Mouse (Mus musculus): ENCODE results near the gene Smoc1. TPM values are rescaled to one million over a fixed set of nuclear protein-coding genes. Genes with fewer than 3 reads are reported as not detected.

Gene Smoc1
- polyA plus RNA-seq, 1 experiment from 2014 or later: 15.5 TPM

DNA sequence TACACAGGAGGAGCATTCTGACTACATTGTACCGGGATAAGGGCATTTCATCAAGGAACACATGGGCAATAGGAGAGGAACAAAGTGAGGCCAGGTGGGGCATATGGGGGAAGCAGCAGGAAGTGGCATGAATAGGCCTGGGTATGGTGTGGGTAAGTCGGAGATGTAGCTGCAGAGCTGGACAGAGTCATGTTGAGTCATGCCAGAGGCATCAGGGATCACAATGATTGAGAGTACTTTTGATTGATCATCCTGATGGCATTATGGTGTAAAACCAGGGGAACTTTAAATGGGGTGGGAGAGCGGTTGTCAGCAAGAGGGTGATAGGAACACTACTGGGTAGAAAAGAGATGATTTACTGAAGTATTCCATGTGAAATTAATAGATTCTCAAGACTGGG is 146.4 kb downstream of the Smoc1 start:
- DNase-seq: no peak
- WGBS (ENCODE audit: insufficient replicate concordance): 61% methylated on average over 3 of the region's 3 CpGs
- H3K4me1 ChIP-seq (ENCODE audit: insufficient read depth): no peaks in the 10 kb centered on the region

GRCm38 (mm10) chr12:81173893-81174292 is 147.3 kb downstream of the Smoc1 start:
- H3K4me2 ChIP-seq (ENCODE audit: low read depth, low read length): no peak overlapping the region
- H3K36me3 ChIP-seq (replicated peaks; ENCODE audit: insufficient read depth, low read length): 0 out of 2 replicates have a peak, but pooled peaks cover 3% of the 10 kb centered on the region
- WGBS (ENCODE audit: insufficient replicate concordance): 78% methylated on average over 4 of the region's 4 CpGs
- ATAC-seq (no peak), DNase-seq (no peak)
- TF ChIP-seq CTCF (IDR thresholded peaks at IDR 0.05; ENCODE audit: low read depth): no peak
- TF ChIP-seq EP300 (IDR thresholded peaks at IDR 0.05; ENCODE audit: low read depth): no peak
- H3K4me3 ChIP-seq (ENCODE audit: low read depth, low read length): no peak overlapping the region
- H3K9ac ChIP-seq (replicated peaks): no peak overlapping the region
- no peaks in the 10 kb centered on the region for H3K4me1 ChIP-seq (ENCODE audit: insufficient read depth)
- H3K9me3 ChIP-seq (ENCODE audit: low read length): no peaks in the 10 kb centered on the region
- no peak overlapping the region for H3K27ac ChIP-seq (ENCODE audit: low read depth)
- H3K27me3 ChIP-seq (ENCODE audit: insufficient read depth, low read length): no peaks in the 10 kb centered on the region

More for the DNA sequence above, 146.4 kb downstream of the Smoc1 start:
- Histone ChIP-seq H3K4me3 (ENCODE audit: low read depth, low read length) (no peak overlapping the region), H3K36me3 (replicated peaks; ENCODE audit: insufficient read depth, low read length) (0 out of 2 replicates have a peak, but pooled peaks cover 3% of the 10 kb centered on the region), H3K9me3 (ENCODE audit: low read length) (no peaks in the 10 kb centered on the region), H3K9ac (replicated peaks) (no peak overlapping the region), H3K27ac (ENCODE audit: low read depth) (no peak overlapping the region), H3K27me3 (ENCODE audit: insufficient read depth, low read length) (no peaks in the 10 kb centered on the region), H3K4me2 (ENCODE audit: low read depth, low read length) (no peak overlapping the region)
- ATAC-seq: no peak
- TF ChIP-seq EP300 (IDR thresholded peaks at IDR 0.05; ENCODE audit: low read depth) (no peak), CTCF (IDR thresholded peaks at IDR 0.05; ENCODE audit: low read depth) (no peak)

DNA sequence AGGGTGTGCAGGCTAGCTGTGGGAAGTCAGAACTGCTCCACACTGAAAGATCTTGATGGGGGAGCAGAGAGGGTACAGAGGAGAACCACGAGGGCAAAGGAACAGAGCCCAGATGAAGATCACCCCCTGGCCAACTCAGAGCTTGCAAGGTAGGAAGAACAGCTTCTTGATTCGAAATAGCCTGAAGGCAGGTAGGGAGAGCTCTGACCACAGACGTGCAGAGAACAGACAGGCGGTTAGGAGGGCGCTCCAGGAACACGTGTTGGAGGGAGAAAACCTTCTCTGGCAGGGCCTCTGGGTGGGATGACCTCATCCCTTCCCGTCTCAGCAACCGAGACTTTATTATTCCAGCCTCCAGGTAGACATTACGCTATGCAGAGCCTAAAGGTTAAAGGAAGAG is 148.6 kb downstream of the Smoc1 start:
- no peak overlapping the region for H3K9ac ChIP-seq (replicated peaks)
- H3K4me3 ChIP-seq (ENCODE audit: low read depth, low read length): no peak overlapping the region
- H3K27ac ChIP-seq (ENCODE audit: low read depth): no peak overlapping the region
- no peak overlapping the region for H3K4me2 ChIP-seq (ENCODE audit: low read depth, low read length)
- no peak for ATAC-seq
- 60% methylated on average over 9 of the region's 9 CpGs for WGBS (ENCODE audit: insufficient replicate concordance)
- H3K9me3 ChIP-seq (ENCODE audit: low read length): no peaks in the 10 kb centered on the region
- TF ChIP-seq EP300 (IDR thresholded peaks at IDR 0.05; ENCODE audit: low read depth) (no peak), CTCF (IDR thresholded peaks at IDR 0.05; ENCODE audit: low read depth) (no peak)
- no peak for DNase-seq
- no peaks in the 10 kb centered on the region for H3K4me1 ChIP-seq (ENCODE audit: insufficient read depth)
- H3K27me3 ChIP-seq (ENCODE audit: insufficient read depth, low read length): no peaks in the 10 kb centered on the region
- peaks cover 3% of the 10 kb centered on the region; the same call in 1 of the 2 replicates for H3K36me3 ChIP-seq (replicated peaks; ENCODE audit: insufficient read depth, low read length)

DNA sequence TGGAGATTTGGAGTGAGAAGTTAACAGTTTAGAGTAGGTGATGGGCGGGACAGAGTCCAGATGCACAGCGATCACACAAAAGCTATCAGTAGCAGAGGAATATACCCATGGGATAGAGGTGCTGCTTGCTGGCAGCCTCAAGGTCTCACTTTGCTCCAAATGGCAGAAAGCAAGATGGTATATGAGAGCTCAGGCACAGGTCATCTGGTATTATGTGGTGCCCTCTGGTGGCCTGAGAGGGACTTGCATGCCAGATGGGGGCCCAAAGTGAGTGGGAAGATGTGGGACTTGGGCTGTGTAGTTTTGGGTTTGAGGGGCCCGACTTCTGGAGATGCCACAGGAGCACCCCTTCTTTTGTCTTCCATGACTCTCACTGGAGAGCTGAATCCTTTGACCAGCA is 155.5 kb downstream of the Smoc1 start:
- WGBS (ENCODE audit: insufficient replicate concordance): 57% methylated on average over 3 of the region's 3 CpGs
- peaks cover 4% of the 10 kb centered on the region for H3K36me3 ChIP-seq (replicated peaks; ENCODE audit: insufficient read depth, low read length)
- no peak overlapping the region for H3K4me3 ChIP-seq (ENCODE audit: low read depth, low read length)
- peaks cover 4% of the 10 kb centered on the region; the same call in 1 of the 2 replicates for H3K4me1 ChIP-seq (ENCODE audit: insufficient read depth)
- no peaks in the 10 kb centered on the region for H3K27me3 ChIP-seq (ENCODE audit: insufficient read depth, low read length)
- no peaks in the 10 kb centered on the region for H3K9me3 ChIP-seq (ENCODE audit: low read length)
- DNase-seq (peak; percentile 72), ATAC-seq (peak; percentile 47; the same call in 1 of the 2 replicates)
- H3K4me2 ChIP-seq (ENCODE audit: low read depth, low read length): no peak overlapping the region
- TF ChIP-seq CTCF (IDR thresholded peaks at IDR 0.05; ENCODE audit: low read depth) (peak; percentile 90), EP300 (IDR thresholded peaks at IDR 0.05; ENCODE audit: low read depth) (no peak)
- no peak overlapping the region for H3K27ac ChIP-seq (ENCODE audit: low read depth)
- no peak overlapping the region for H3K9ac ChIP-seq (replicated peaks)

- Histone ChIP-seq H3K9me3 (ENCODE audit: low read length) (no peaks in the 10 kb centered on the region), H3K4me1 (ENCODE audit: insufficient read depth) (peaks cover 14% of the 10 kb centered on the region), H3K4me3 (ENCODE audit: low read depth, low read length) (no peak overlapping the region), H3K4me2 (ENCODE audit: low read depth, low read length) (no peak overlapping the region), H3K9ac (replicated peaks) (no peak overlapping the region), H3K36me3 (replicated peaks; ENCODE audit: insufficient read depth, low read length) (peaks cover 4% of the 10 kb centered on the region; the same call in 1 of the 2 replicates), H3K27me3 (ENCODE audit: insufficient read depth, low read length) (no peaks in the 10 kb centered on the region), H3K27ac (ENCODE audit: low read depth) (no peak overlapping the region)
- DNase-seq: no peak
- TF ChIP-seq CTCF (IDR thresholded peaks at IDR 0.05; ENCODE audit: low read depth): no peak
- no peak for TF ChIP-seq EP300 (IDR thresholded peaks at IDR 0.05; ENCODE audit: low read depth)
- 81% methylated on average over 2 of the region's 2 CpGs for WGBS (ENCODE audit: insufficient replicate concordance)
- ATAC-seq: no peak
These were observed 158.4 kb downstream of the Smoc1 start for GRCm38 (mm10) chr12:81184967-81185366.

DNA sequence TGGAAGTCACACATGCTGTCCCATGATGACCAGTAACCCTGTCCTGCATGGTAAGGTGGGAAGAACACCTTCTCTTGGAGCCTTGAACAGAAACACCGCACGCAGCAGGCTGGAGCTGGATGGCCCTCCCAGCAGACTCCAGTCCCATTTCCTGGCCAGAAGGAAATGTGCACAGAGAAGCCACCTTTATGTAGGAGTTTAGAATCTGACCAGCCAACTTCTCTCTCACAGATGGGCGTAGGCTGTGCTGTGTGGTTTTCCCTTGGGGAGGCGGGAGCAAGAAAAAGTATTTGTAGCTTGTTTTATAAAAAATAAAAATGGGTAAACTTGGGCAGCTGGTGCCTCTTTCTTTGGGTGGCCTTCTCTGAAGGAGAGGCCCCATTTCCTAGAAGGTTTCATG is 159.5 kb downstream of the Smoc1 start:
- H3K36me3 ChIP-seq (replicated peaks; ENCODE audit: insufficient read depth, low read length): peaks cover 4% of the 10 kb centered on the region; the same call in 1 of the 2 replicates
- H3K9me3 ChIP-seq (ENCODE audit: low read length): no peaks in the 10 kb centered on the region
- H3K4me1 ChIP-seq (ENCODE audit: insufficient read depth): peaks cover 21% of the 10 kb centered on the region
- H3K4me2 ChIP-seq (ENCODE audit: low read depth, low read length): no peak overlapping the region
- H3K27ac ChIP-seq (ENCODE audit: low read depth): no peak overlapping the region
- no peaks in the 10 kb centered on the region for H3K27me3 ChIP-seq (ENCODE audit: insufficient read depth, low read length)
- ATAC-seq (no peak), DNase-seq (no peak)
- no peak overlapping the region for H3K9ac ChIP-seq (replicated peaks)
- H3K4me3 ChIP-seq (ENCODE audit: low read depth, low read length): no peak overlapping the region
- TF ChIP-seq CTCF (IDR thresholded peaks at IDR 0.05; ENCODE audit: low read depth) (no peak), EP300 (IDR thresholded peaks at IDR 0.05; ENCODE audit: low read depth) (no peak)
- WGBS (ENCODE audit: insufficient replicate concordance): 79% methylated on average over 4 of the region's 4 CpGs

All from liver, postnatal 0 days (tissue).